Mouse (Mus musculus): Measurements from ENCODE around the gene Polr2h. TPM values are rescaled to one million over a fixed set of nuclear protein-coding genes. Genes with fewer than 3 reads are reported as not detected.
"Not testable (repeated sequence)": the region's sequence is repeated elsewhere in the genome, so short reads cannot be mapped to it uniquely, and the experiment has no call there.

Gene Polr2h
- polyA plus RNA-seq (2014; fragmentation: Nextera tagmentation; extraction: Ambion mirVana) = 116 and 121 TPM in 2 replicates

DNA sequence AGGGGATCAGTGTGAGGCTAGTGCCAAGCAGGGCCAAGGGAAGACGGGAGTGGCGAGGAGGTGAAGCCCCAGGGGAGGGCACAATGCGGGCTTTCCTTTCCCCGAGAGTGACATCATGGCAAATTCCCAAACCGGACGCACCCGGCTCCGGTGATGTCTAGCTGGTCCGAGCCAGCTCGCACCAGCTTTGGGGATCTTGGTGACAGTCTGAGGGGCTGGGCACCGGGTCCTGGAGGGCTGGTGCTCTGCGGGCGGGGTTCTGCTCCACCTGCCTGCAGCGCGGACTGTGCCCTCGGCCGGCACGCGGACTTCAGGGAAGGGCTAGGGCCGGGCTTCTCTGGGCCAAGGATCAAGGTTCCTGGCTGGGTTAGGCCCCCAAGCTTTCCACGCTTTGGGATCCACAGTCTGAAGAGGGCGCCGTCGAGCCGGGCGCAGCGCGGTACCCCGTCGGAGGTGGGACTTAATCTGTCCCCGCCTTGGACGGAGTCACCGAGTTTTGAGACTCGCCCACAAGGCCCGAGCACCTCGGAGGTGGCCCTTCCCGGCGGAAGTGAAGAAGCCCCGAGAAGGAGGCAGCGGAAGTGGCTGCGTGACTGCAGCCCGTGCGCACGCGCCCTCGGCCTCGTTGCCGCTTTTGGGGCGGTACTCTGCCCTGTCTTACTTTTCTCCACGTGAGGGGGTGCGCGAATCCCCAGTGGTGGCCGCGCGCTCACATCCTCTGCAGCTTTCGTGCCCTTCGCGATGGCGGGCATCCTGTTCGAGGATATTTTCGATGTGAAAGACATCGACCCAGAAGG, at the start of gene Polr2h, which contains the start of gene Clcn2:
Gene Polr2h (plus strand): TSS at position 485 of the 797 bp plus-strand sequence.
Gene Clcn2 (minus strand): TSS at position 566 of the 797 bp plus-strand sequence.
- Histone ChIP-seq H3K4me3 (ENCODE audit: low read depth, low read length) (peak within 1 kb of the TSS; percentile 44), H3K27me3 (ENCODE audit: control insufficient read depth, insufficient read depth, low read length) (no peaks in the 10 kb centered on the region), H3K36me3 (ENCODE audit: control insufficient read depth, insufficient read depth, low read length) (no peaks in the 10 kb centered on the region; the same call in 1 of the 2 replicates), H3K9me3 (ENCODE audit: control insufficient read depth, low read length) (no peaks in the 10 kb centered on the region), H3K27ac (ENCODE audit: low read depth, low read length) (peak within 1 kb of the TSS; percentile 84), H3K4me1 (replicated peaks; ENCODE audit: control insufficient read depth, insufficient read depth, low read length) (peaks cover 9% of the 10 kb centered on the region; the same call in 1 of the 2 replicates), H3K9ac (ENCODE audit: low read length) (peak within 1 kb of the TSS; percentile 76), H3K4me2 (ENCODE audit: low read depth, low read length, severe bottlenecking) (peak within 1 kb of the TSS; percentile 85)
- WGBS = under 1% methylated on average over 62 of the region's 62 CpGs
- ATAC-seq (replicated peaks; ENCODE audit: low FRiP score) = peak; percentile 83
- DNase-seq (ENCODE audit: low spot score) = peak; percentile 96

DNA sequence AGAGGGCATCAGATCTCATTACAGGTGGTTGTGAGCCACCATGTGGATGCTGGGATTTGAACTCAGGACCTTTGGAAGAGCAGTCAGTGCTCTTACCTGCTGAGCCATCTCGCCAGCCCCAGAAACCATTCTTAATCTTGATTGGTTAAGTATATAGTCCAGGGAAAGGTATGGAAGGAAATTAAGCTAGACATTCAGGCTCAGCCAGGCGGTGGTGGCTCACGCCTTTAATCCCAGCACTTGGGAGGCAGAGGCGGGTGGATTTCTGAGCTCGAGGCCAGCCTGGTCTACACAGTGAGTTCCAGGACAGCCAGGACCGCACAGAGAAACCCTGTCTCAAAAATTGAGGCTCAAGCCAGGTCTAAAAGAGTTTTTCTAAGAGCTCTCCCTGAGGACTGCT, 49.5 kb upstream of the Polr2h start, which contains the start of gene Eif4g1:
Gene Eif4g1 (plus strand): TSS at position 301 of the 400 bp plus-strand sequence.
- H3K9ac ChIP-seq (ENCODE audit: low read length); H3K27me3 ChIP-seq (ENCODE audit: control insufficient read depth, insufficient read depth, low read length); DNase-seq (ENCODE audit: low spot score); H3K4me3 ChIP-seq (ENCODE audit: low read depth, low read length); H3K4me1 ChIP-seq (replicated peaks; ENCODE audit: control insufficient read depth, insufficient read depth, low read length); H3K4me2 ChIP-seq (ENCODE audit: low read depth, low read length, severe bottlenecking); H3K9me3 ChIP-seq (ENCODE audit: control insufficient read depth, low read length); H3K36me3 ChIP-seq (ENCODE audit: control insufficient read depth, insufficient read depth, low read length); H3K27ac ChIP-seq (ENCODE audit: low read depth, low read length); ATAC-seq (replicated peaks; ENCODE audit: low FRiP score): not testable (repeated sequence)
- WGBS = 86% methylated on average over 3 of the region's 6 CpGs

DNA sequence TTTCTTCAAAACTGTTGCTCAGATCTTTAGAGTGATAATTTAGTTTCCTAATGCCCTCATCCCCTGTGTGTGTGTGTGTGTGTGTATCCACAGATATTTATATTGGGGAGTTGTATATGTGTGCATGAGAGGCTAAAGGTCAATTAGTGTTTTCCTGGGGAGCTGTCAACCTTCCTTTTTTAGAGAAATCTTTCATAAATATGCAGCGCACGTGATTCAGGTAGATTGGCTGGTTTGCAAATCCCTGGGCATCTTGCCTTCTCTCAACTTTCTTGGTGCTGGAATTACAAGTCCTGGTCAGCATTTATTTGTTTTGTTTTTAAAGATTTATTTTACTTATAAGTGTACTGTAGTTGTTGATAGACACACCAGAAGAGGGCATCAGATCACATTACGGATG, 47.2 kb upstream of the Polr2h start:
- DNase-seq (ENCODE audit: low spot score) (no peak), ATAC-seq (replicated peaks; ENCODE audit: low FRiP score) (no peak)
- no peaks in the 10 kb centered on the region for H3K27me3 ChIP-seq (ENCODE audit: control insufficient read depth, insufficient read depth, low read length)
- no peaks in the 10 kb centered on the region for H3K9me3 ChIP-seq (ENCODE audit: control insufficient read depth, low read length)
- no peak overlapping the region for H3K4me3 ChIP-seq (ENCODE audit: low read depth, low read length)
- no peaks in the 10 kb centered on the region for H3K36me3 ChIP-seq (ENCODE audit: control insufficient read depth, insufficient read depth, low read length)
- WGBS = 86% methylated on average over 3 of the region's 3 CpGs
- no peak overlapping the region for H3K9ac ChIP-seq (ENCODE audit: low read length)
- no peak overlapping the region for H3K4me2 ChIP-seq (ENCODE audit: low read depth, low read length, severe bottlenecking)
- peaks cover 8% of the 10 kb centered on the region for H3K4me1 ChIP-seq (replicated peaks; ENCODE audit: control insufficient read depth, insufficient read depth, low read length)
- no peak overlapping the region for H3K27ac ChIP-seq (ENCODE audit: low read depth, low read length)

DNA sequence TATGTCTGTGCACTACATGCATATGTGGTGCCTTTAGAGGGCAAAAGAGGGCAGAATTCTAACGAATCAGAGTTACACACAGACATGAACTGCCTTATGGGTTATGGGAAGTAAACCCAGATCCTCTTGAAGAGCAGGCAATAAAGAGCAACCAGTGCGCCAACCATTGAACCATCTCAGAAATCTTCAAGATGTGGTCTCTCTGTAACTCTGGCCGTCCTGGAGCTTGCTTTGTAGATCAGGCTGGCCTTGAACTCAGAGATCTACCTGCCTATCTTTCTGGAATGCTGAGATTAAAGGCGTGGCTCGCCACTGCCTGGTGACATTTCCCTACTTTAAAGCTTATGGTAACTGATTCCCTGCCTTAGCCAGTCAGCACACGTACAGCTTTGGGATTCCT, 45.6 kb upstream of the Polr2h start:
- Histone ChIP-seq H3K9me3 (ENCODE audit: control insufficient read depth, low read length) (no peaks in the 10 kb centered on the region), H3K4me2 (ENCODE audit: low read depth, low read length, severe bottlenecking) (peak overlapping the region; percentile 57; the same call in 1 of the 2 replicates), H3K9ac (ENCODE audit: low read length) (no peak overlapping the region; the same call in 1 of the 2 replicates), H3K27ac (ENCODE audit: low read depth, low read length) (no peak overlapping the region), H3K4me3 (ENCODE audit: low read depth, low read length) (peak overlapping the region; percentile 100), H3K36me3 (ENCODE audit: control insufficient read depth, insufficient read depth, low read length) (no peaks in the 10 kb centered on the region), H3K4me1 (replicated peaks; ENCODE audit: control insufficient read depth, insufficient read depth, low read length) (peaks cover 8% of the 10 kb centered on the region), H3K27me3 (ENCODE audit: control insufficient read depth, insufficient read depth, low read length) (no peaks in the 10 kb centered on the region)
- 23% methylated on average over 6 of the region's 6 CpGs for WGBS
- DNase-seq (ENCODE audit: low spot score) = no peak
- ATAC-seq (replicated peaks; ENCODE audit: low FRiP score) = no peak

DNA sequence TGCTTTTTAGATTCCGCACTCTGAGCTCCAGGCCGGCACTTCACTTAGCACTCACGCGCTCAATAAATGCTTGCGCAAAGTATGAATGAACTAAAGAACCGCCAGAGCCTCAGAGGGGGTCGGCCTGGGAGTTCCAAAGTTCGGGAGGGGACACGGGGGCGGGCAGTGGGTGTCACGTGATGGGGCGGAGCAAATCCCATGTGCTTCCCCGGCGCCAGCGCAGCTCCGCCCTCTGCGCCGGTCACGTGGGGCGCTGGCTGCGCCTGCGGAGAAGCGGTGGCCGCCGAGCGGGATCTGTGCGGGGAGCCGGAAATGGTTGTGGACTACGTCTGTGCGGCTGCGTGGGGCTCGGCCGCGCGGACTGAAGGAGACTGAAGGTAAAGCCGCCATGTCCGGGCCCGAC, 45.0 kb upstream of the Polr2h start:
- Histone ChIP-seq H3K9ac (ENCODE audit: low read length) (peak overlapping the region; percentile 96), H3K27me3 (ENCODE audit: control insufficient read depth, insufficient read depth, low read length) (no peaks in the 10 kb centered on the region), H3K4me3 (ENCODE audit: low read depth, low read length) (peak overlapping the region; percentile 100), H3K9me3 (ENCODE audit: control insufficient read depth, low read length) (no peaks in the 10 kb centered on the region), H3K36me3 (ENCODE audit: control insufficient read depth, insufficient read depth, low read length) (no peaks in the 10 kb centered on the region), H3K27ac (ENCODE audit: low read depth, low read length) (peak overlapping the region; percentile 89), H3K4me1 (replicated peaks; ENCODE audit: control insufficient read depth, insufficient read depth, low read length) (peaks cover 8% of the 10 kb centered on the region), H3K4me2 (ENCODE audit: low read depth, low read length, severe bottlenecking) (peak overlapping the region; percentile 57)
- under 1% methylated on average over 34 of the region's 38 CpGs for WGBS
- ATAC-seq (replicated peaks; ENCODE audit: low FRiP score) (peak; percentile 97), DNase-seq (ENCODE audit: low spot score) (peak; percentile 97)

DNA sequence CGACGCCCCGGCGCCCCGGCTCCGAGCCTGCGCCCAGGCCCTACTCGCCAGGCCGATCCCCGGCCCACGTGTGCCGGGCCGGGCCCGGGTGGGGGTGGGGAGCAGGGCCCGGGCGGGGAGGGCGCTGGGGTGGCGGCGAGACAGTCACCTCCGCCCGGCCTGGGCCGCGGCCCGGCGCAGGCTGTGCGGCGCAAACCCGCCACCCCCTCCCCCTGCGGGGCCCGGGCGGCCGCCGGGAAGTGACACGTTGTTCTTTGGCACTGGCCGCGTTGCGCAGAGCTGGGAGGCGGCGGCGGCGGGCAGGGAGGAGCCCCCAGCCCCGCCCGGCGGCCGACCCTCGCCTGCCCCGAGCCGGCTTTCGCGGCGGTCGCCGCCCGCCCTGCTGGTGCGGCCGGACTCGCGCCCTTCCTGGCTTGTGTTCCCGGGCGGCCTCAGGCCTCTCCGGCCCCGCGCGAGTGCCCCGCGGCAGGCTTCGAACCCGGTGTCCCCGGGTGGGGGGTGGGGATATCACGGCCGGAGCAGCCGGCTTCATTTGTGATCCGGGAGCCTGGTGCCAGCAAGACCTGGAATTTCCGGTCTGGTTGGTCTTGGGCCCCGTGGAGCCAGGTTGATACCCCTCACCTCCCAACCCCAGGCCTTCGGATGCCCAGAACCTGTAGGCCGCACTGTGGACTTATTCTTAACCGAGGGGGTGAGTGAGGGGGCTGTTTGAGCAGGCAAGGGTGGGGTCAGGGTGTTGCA, 44.3 kb upstream of the Polr2h start:
- Histone ChIP-seq H3K9me3 (ENCODE audit: control insufficient read depth, low read length) (no peaks in the 10 kb centered on the region), H3K36me3 (ENCODE audit: control insufficient read depth, insufficient read depth, low read length) (peaks cover 4% of the 10 kb centered on the region; the same call in 1 of the 2 replicates), H3K4me1 (replicated peaks; ENCODE audit: control insufficient read depth, insufficient read depth, low read length) (peaks cover 8% of the 10 kb centered on the region), H3K4me2 (ENCODE audit: low read depth, low read length, severe bottlenecking) (peak overlapping the region; percentile 95), H3K27ac (ENCODE audit: low read depth, low read length) (peak overlapping the region; percentile 89), H3K27me3 (ENCODE audit: control insufficient read depth, insufficient read depth, low read length) (no peaks in the 10 kb centered on the region), H3K4me3 (ENCODE audit: low read depth, low read length) (peak overlapping the region; percentile 100), H3K9ac (ENCODE audit: low read length) (peak overlapping the region; percentile 96)
- WGBS = 0% methylated on average over 38 of the region's 78 CpGs
- ATAC-seq (replicated peaks; ENCODE audit: low FRiP score) (peak; percentile 87; the same call in 1 of the 2 replicates), DNase-seq (ENCODE audit: low spot score) (peak; percentile 82)

DNA sequence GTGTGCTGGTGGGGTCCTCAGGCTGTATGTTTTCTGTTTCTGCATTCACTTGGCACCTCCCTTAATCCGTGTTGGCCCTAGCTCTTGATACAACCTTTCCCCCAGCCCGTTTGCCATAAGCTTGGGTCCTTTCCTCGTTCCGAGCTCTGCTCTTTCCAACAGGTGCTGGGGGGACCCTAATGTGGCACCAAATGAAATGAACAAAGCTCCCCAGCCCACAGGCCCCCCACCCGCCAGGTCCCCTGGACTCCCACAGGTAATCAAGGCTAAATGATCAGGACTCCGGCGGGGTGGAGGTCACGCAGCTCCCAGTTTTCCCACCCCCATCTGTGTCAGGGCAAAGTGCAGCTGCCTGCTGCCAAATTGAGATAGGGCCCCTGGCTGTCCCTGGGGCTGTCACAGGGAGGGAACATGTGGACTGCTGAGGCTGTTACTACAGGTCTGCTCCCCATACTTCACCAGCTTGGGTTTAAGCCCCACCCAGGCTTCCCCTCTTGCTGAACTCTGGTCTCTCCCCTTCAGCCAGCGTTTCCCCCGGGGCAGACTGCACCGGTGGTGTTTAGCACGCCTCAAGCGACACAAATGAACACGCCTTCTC, 43.7 kb upstream of the Polr2h start:
- Histone ChIP-seq H3K36me3 (ENCODE audit: control insufficient read depth, insufficient read depth, low read length) (peaks cover 4% of the 10 kb centered on the region; the same call in 1 of the 2 replicates), H3K9me3 (ENCODE audit: control insufficient read depth, low read length) (no peaks in the 10 kb centered on the region), H3K4me3 (ENCODE audit: low read depth, low read length) (peak overlapping the region; percentile 100), H3K27ac (ENCODE audit: low read depth, low read length) (no peak overlapping the region; the same call in 1 of the 2 replicates), H3K4me1 (replicated peaks; ENCODE audit: control insufficient read depth, insufficient read depth, low read length) (peaks cover 8% of the 10 kb centered on the region), H3K27me3 (ENCODE audit: control insufficient read depth, insufficient read depth, low read length) (no peaks in the 10 kb centered on the region), H3K4me2 (ENCODE audit: low read depth, low read length, severe bottlenecking) (peak overlapping the region; percentile 95), H3K9ac (ENCODE audit: low read length) (peak overlapping the region; percentile 96)
- WGBS = 15% methylated on average over 14 of the region's 14 CpGs
- ATAC-seq (replicated peaks; ENCODE audit: low FRiP score) (no peak), DNase-seq (ENCODE audit: low spot score) (peak; percentile 63)

DNA sequence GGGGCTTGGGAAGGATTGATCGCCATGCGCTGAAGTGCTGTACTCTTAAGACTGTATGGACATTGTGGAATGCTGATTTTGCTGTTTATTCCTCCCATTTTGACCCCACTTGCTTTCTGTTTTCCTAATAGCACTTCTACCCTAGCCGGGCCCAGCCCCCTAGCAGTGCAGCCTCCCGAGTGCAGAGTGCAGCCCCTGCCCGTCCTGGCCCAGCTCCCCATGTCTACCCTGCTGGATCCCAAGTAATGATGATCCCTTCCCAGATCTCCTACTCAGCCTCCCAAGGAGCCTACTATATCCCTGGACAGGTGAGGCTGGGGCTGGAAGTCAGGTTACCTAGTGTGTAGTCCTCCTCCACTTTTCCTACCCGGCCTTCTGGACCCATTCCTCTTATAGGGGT, 42.3 kb upstream of the Polr2h start:
- no peak overlapping the region for H3K4me3 ChIP-seq (ENCODE audit: low read depth, low read length)
- no peak overlapping the region for H3K9ac ChIP-seq (ENCODE audit: low read length)
- no peak overlapping the region for H3K27ac ChIP-seq (ENCODE audit: low read depth, low read length)
- H3K36me3 ChIP-seq (ENCODE audit: control insufficient read depth, insufficient read depth, low read length) = peaks cover 15% of the 10 kb centered on the region
- no peaks in the 10 kb centered on the region for H3K27me3 ChIP-seq (ENCODE audit: control insufficient read depth, insufficient read depth, low read length)
- no peak overlapping the region for H3K4me2 ChIP-seq (ENCODE audit: low read depth, low read length, severe bottlenecking)
- no peak for DNase-seq (ENCODE audit: low spot score)
- WGBS = 85% methylated on average over 6 of the region's 6 CpGs
- H3K9me3 ChIP-seq (ENCODE audit: control insufficient read depth, low read length) = no peaks in the 10 kb centered on the region
- H3K4me1 ChIP-seq (replicated peaks; ENCODE audit: control insufficient read depth, insufficient read depth, low read length) = peaks cover 8% of the 10 kb centered on the region
- ATAC-seq (replicated peaks; ENCODE audit: low FRiP score) = no peak

Data from forebrain, embryonic 11.5 days (tissue).